ENCODE assay signal across 24 mouse cellular contexts in the genomic region with DNA sequence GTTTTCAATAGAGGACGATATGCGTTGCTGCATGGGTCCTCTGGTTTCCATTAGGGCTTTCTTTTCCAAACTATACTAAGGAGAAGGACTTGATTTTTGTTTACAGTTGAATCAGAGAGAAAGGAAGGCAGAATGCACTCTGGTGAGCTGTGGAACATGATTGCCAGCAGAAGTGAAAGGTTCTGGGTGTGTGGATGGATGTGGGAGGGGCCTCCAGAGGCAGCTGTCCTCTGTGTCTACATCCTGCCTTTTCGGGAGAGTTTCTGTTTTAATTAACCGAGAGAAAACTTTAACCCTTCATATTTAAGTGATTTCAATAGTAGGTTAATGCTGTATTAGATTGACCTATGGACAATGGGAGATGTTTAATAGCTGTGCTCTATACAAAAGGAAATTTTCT. TPM values are rescaled to one million over a fixed set of nuclear protein-coding genes. Genes with fewer than 3 reads are reported as not detected.
"Had no signal": no experiment of that assay in that cellular context is flagged by ENCODE, and none has a peak within 500 bp of the region (broad histone marks: within the 10 kb centered on the region; RNA-seq: fewer than 3 reads in every experiment).

No protein-coding gene starts in this region.

- H3K4me3 ChIP-seq: limb, embryonic 13.5 days; liver, embryonic 15.5 days; megakaryocyte, embryonic 14.5 days; midbrain, embryonic 15.5 days had no signal

- ATAC-seq: intestine, postnatal 0 days; midbrain, embryonic 15.5 days had no signal

- H3K4me1 ChIP-seq: limb, embryonic 13.5 days; liver, embryonic 15.5 days; megakaryocyte, embryonic 14.5 days; midbrain, embryonic 15.5 days had no signal

- DNase-seq: kidney, adult 8-10 months; kidney, postnatal 25 days; layer of hippocampus, adult 9-11 months; layer of hippocampus, postnatal 36 days; left cerebral cortex, postnatal 4 days; lung, embryonic 14.5 days; lung, postnatal 10 days; right cerebral cortex, adult 18-20 months; right cerebral cortex, postnatal 25 days had no signal

- H3K27ac ChIP-seq: limb, embryonic 13.5 days; liver, embryonic 15.5 days; macrophage; midbrain, embryonic 15.5 days had no signal

- H3K4me2 ChIP-seq: limb, embryonic 13.5 days; liver, embryonic 15.5 days; lung, embryonic 14.5 days; midbrain, embryonic 11.5 days; midbrain, embryonic 15.5 days had no signal

- H3K36me3 ChIP-seq: limb, embryonic 13.5 days; liver, embryonic 15.5 days; midbrain, embryonic 15.5 days had no signal

- H3K27me3 ChIP-seq: limb, embryonic 13.5 days; liver, embryonic 15.5 days; megakaryocyte, embryonic 14.5 days; midbrain, embryonic 15.5 days had no signal

- H3K9ac ChIP-seq: limb, embryonic 13.5 days; liver, embryonic 15.5 days; lung, embryonic 14.5 days; midbrain, embryonic 15.5 days had no signal

- H3K9me3 ChIP-seq: limb, embryonic 13.5 days; liver, embryonic 15.5 days; megakaryocyte, embryonic 14.5 days; midbrain, embryonic 15.5 days had no signal

RNA-seq across cellular contexts. Expression of gene Sh2d1a, which starts 46.3 kb away (rescaled TPM):
- total RNA-seq: layer of hippocampus, adult 18-20 months; layer of hippocampus, postnatal 36 days; left cerebral cortex, postnatal 4 days had no signal
- polyA plus RNA-seq: liver, embryonic 15.5 days; lung, embryonic 14.5 days; macrophage had no signal

RNA-seq across cellular contexts. Expression of gene Tex13c2, which starts 59.0 kb away (rescaled TPM):
- total RNA-seq: left cerebral cortex, postnatal 4 days; liver, adult 2 months; monocyte, adult 5-6 weeks had no signal
- polyA plus RNA-seq: intestine, postnatal 0 days; kidney, embryonic 16.5 days; limb, embryonic 13.5 days; liver, adult 2 months; liver, embryonic 15.5 days; lung, embryonic 14.5 days; macrophage; midbrain, embryonic 11.5 days; midbrain, embryonic 15.5 days; neural tube, embryonic 14.5 days; small intestine, adult 2 months; stomach, embryonic 16.5 days; urinary bladder, adult 2 months had no signal
